Mouse (Mus musculus) regulatory T cell (primary cell): ENCODE measurements at regions not wholly inside any gene's neighbourhood (a gene's known extent, or its start where the extent isn't known, plus 50 kb on each side); places are given as distances from the start of the nearest gene placed in this dataset.

ENCODE experiments used
- in situ Hi-C: fragments of 300-600 bp; cut with MboI, MseI; formaldehyde crosslinking; loops from one replicate; pipeline ENCODE4 v1.15.1; 2025; ENCODE audit warnings: high pct_unique_total_duplicates

- in situ Hi-C loops = no loop called here
Measured at GRCm38 (mm10) chr9:86092998-86093397, 250.8 kb downstream of the Tpbg start.

GRCm38 (mm10) chr9:86095460-86095859, 253.3 kb downstream of the Tpbg start:
- in situ Hi-C loops = no loop called here

- in situ Hi-C loops = no loop called here
Measured at GRCm38 (mm10) chr9:86096246-86096645, 254.1 kb downstream of the Tpbg start.

GRCm38 (mm10) chr9:86099325-86099724, 257.1 kb downstream of the Tpbg start:
- in situ Hi-C loops = no loop called here

GRCm38 (mm10) chr9:86101360-86102086, 259.3 kb downstream of the Tpbg start:
- in situ Hi-C loops = no loop called here

GRCm38 (mm10) chr9:86103607-86104006, 261.4 kb downstream of the Tpbg start:
- in situ Hi-C loops = no loop called here

GRCm38 (mm10) chr9:86104664-86105063, 262.5 kb downstream of the Tpbg start:
- in situ Hi-C loops = no loop called here

GRCm38 (mm10) chr9:86105851-86106250, 263.7 kb downstream of the Tpbg start:
- in situ Hi-C loops = no loop called here

- in situ Hi-C loops = no loop called here
Measured at GRCm38 (mm10) chr9:86109906-86110305, 267.7 kb downstream of the Tpbg start.

GRCm38 (mm10) chr9:86119370-86119769, 277.2 kb downstream of the Tpbg start:
- in situ Hi-C loops = no loop called here

- in situ Hi-C loops = loop anchor here (25.0 kb wide), 1 partner anchor 302 kb away; no protein-coding TSS in a partner anchor
Measured at GRCm38 (mm10) chr9:86135617-86136016, 293.4 kb downstream of the Tpbg start.

- in situ Hi-C loops = loop anchor here (25.0 kb wide), 1 partner anchor 291 kb away; no protein-coding TSS in a partner anchor
Measured at GRCm38 (mm10) chr9:86145903-86146302, 303.7 kb downstream of the Tpbg start.

- in situ Hi-C loops = no loop called here
Measured at GRCm38 (mm10) chr9:86160316-86160715, 304.4 kb downstream of the Ube2cbp start.

GRCm38 (mm10) chr9:86166362-86167067, 298.2 kb downstream of the Ube2cbp start:
- in situ Hi-C loops = no loop called here

GRCm38 (mm10) chr9:86170756-86171155, 294.0 kb downstream of the Ube2cbp start:
- in situ Hi-C loops = no loop called here

- in situ Hi-C loops = no loop called here
Measured at GRCm38 (mm10) chr9:86186751-86187747, 277.7 kb downstream of the Ube2cbp start.

GRCm38 (mm10) chr9:86188873-86189272, 275.9 kb downstream of the Ube2cbp start:
- in situ Hi-C loops = no loop called here

- in situ Hi-C loops = no loop called here
Measured at GRCm38 (mm10) chr9:86205041-86205440, 259.7 kb downstream of the Ube2cbp start.

- in situ Hi-C loops = no loop called here
Measured at GRCm38 (mm10) chr9:86208334-86208925, 256.3 kb downstream of the Ube2cbp start.

GRCm38 (mm10) chr9:86211267-86211666, 253.5 kb downstream of the Ube2cbp start:
- in situ Hi-C loops = no loop called here

- in situ Hi-C loops = no loop called here
Measured at GRCm38 (mm10) chr9:86219669-86220068, 245.1 kb downstream of the Ube2cbp start.
